Mouse (Mus musculus) kidney, adult 2 months (tissue): ENCODE measurements around the gene Rnase2a.

ENCODE experiments used
- CTCF ChIP-seq: fragments of 200-500 bp; conservative IDR thresholded peaks from 2 replicates; pipeline ENCODE4 v1.5.1; 2011; ENCODE audit warnings: low read depth, mild to moderate bottlenecking, control low read depth, low read length, moderate library complexity, mixed read lengths; ENCODE audit not compliant: insufficient read depth, insufficient read length
- POLR2A ChIP-seq: fragments of 200-500 bp; IDR thresholded peaks from one replicate; pipeline ENCODE4 v1.6.1; 2011; ENCODE audit warnings: low read depth, low read length, control low read depth

DNA sequence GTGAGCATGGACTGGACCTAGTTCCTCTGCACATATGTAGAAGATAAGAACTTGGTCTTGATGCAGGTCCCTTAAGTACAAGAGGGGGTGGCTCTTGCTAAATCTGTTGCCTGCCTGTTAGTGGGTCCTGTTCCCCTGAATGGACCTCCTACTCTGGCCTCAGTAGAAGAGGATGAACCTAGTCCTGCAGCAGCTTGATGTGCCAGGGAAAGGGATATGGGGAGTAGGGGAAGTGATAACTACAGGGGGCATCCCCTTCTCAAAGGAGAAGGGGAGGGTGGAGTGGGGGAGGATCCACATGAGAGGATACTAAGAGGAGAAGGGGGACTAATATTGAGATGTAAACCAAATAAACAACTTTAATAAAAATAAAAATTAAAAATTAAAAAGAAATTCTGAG is 6.5 kb upstream of the Rnase2a start:
- TF ChIP-seq POLR2A, result no peak
- TF ChIP-seq CTCF, result no peak
